Mouse (Mus musculus): ENCODE data around the gene Olfr248.
"Not testable (repeated sequence)": the region's sequence is repeated elsewhere in the genome, so short reads cannot be mapped to it uniquely, and the experiment has no call there.

Gene Olfr248

DNA sequence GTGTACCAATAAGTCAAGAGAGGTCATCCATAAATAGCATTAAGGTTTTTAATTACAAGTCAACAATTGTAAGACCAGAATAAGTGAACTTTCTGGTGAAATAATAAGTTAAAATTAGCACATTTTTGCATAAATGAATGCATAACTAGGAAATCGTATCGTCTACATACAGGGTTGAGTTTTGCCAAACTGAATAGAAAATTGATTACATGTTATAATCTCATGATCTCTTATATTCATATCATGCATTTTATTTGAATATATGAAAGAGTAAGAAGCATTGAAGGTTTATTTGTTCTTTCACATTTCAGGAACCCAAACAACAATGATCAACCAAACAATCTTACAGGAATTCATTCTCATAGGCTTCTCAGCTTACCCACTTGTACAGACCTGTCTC lies at the start of gene Olfr248:
Gene Olfr248 (plus strand): TSS at position 301 of the 400 bp plus-strand sequence.
- no peak for DNase-seq (ENCODE audit: low read depth, low spot score)

DNA sequence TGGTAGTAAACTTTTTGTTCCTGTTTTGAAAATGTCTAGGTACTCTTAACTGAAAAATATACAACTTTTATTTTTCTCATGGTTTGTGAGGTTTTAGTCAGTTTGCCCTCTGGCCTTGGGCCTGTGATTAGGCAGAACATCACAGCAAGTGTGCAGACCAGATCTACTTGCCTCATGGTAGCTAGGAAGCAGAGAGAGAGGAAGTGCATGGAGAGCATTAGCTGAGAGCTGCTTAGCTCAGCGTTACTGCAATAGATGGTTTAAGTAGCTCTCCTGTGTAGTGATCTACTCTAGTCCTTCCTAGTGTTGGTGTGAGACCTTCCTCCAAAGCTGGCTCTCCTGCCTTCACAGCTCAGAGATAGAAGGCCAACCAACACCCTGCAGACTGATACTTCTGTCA lies 37.2 kb upstream of the Olfr248 start:
- not testable (repeated sequence) for DNase-seq (ENCODE audit: low read depth, low spot score)

DNA sequence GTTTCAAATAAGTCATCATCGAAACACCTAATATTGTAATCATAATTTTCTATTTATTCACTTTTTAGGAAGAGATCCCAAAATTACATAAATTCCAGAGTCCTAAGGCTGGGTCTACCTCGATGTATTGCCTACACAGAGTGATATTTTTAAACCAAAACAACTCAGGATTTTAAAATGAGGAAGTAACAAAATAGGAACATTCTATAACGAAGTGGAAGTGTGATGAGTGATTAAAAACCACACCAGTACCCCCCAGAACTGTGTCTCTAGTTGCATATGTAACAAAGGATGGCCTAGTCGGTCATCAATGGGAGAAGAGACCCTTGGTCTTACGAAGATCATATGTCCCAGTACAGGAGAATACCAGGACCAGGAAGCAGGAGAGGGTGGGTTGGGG lies 36.2 kb upstream of the Olfr248 start:
- DNase-seq (ENCODE audit: low read depth, low spot score), result no peak

DNA sequence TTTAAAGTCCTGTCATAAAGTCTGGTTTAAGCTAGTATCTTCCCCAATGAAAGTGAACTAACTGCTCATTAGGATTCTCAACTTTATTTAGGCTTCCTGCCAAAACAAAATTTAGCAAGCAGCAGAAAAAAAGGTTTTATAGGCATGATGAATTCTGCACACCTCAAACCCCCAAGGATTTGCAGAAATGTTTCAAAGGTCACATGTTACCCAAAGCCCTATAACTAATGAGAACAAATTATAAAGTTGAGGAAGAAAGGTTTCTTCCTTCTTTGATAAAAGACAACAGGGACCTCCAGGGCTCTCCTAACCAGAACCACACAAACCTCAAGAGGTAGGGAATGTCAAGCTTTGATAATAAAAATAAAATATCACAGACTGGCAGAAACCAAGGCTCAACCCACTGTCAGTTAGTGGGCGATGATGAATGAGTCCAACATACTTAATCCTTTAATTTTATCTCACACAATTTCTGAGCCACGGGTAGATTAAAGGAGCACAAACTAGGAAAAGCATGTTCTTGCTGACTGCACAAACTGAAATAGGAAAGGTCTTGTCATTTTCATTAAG lies 25.9 kb upstream of the Olfr248 start, which contains the start of gene Olfr417:
Gene Olfr417 (plus strand): TSS at position 241 of the 570 bp plus-strand sequence.
- DNase-seq (ENCODE audit: low read depth, low spot score), result no peak

GRCm38 (mm10) chr1:174373799-174374198 lies 17.0 kb upstream of the Olfr248 start:
- DNase-seq (ENCODE audit: low read depth, low spot score), result no peak

- no peak for DNase-seq (ENCODE audit: low read depth, low spot score)
Measured at GRCm38 (mm10) chr1:174422959-174423358, 32.1 kb downstream of the Olfr248 start.

DNA sequence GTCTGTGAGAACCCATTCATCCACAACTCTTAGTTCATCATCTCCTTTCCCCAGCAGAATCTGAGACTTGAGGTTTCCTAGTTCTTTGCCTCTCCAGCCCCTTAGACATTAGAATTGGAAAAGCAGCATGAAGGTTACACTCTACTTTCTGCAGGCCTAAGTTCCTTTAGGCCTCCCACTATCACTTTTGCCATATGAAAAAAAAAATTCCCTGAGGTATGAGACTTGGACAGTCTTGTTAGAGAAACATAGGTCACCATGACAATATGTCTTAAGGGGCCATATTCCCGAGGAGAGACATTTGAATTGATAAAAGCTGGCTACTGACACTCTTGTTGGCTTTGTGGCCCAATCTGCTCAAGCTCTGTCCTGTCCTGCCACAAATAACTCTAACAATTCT lies 32.9 kb downstream of the Olfr248 start, which contains the start of gene Olfr414:
Gene Olfr414 (plus strand): TSS at position 301 of the 400 bp plus-strand sequence.
- DNase-seq (ENCODE audit: low read depth, low spot score), result no peak

- DNase-seq (ENCODE audit: low read depth, low spot score), result no peak
Measured at GRCm38 (mm10) chr1:174426180-174426986, 35.5 kb downstream of the Olfr248 start.

- no peak for DNase-seq (ENCODE audit: low read depth, low spot score)
Measured at GRCm38 (mm10) chr1:174427402-174427801, 36.6 kb downstream of the Olfr248 start.

DNA sequence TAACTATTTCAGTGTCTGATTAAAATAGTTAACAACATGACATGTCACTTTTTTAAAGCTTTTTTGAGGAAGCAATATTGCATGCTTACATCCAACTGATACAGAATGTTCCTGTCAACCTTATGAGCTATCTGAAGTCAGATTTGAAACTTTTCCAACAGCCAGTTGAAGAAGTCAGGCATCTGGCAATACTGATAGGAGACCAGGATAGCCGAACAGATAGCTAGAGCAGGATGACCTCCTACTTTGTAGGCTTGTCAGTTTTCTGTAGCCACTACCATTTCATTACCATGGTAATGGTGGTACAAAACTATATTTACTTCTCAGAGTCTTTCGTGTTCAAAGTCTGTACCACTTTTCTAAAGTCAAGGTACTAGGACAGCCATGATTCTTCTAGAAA lies 37.6 kb downstream of the Olfr248 start:
- no peak for DNase-seq (ENCODE audit: low read depth, low spot score)

DNA sequence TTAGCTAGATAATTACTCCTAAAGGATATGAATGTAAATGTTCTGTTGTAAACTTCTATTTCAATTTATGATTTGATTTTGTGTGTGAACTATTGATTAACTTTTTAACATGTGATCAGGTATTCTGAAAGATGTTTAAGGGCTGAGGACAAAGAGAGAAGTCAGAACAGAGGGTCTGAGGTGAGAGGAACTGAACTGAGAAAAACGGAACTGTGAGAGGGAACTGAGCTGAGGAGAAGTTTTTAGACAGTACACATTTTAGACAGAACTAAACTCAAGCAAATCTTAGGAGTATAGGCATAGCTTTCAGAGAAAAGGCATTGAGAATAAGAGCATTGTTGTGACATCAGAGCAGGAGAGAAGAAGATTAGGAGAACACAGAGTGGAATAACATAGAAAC lies 43.3 kb downstream of the Olfr248 start:
- no peak for DNase-seq (ENCODE audit: low read depth, low spot score)

All from mesoderm, embryonic 11.5 days (tissue).